Mouse (Mus musculus): ENCODE measurements at regions not wholly inside any gene's neighbourhood (a gene's known extent, or its start where the extent isn't known, plus 50 kb on each side); places are given as distances from the start of the nearest gene placed in this dataset.

DNA sequence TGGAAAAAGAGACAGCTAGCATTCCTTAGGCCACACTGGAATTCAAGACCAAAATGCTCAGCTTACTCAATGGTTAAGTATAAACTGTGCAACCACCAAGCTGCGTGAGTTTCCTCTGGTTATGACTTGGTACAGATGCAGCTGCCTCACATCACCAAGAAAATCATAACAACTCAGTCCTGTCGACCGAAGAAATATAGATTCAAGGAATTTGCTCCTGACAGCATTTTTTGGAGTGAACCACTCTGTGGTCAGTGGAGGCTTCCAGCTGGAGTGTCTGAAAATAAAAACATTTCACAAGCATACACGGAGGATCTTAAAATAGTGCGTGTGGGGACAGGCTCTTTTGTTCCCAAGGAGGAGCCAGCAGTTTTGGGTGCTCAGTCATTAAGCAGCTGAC is 253.8 kb downstream of the Bckdhb start:
- DNase-seq (ENCODE audit: low spot score in 2 of 2) = no peak

DNA sequence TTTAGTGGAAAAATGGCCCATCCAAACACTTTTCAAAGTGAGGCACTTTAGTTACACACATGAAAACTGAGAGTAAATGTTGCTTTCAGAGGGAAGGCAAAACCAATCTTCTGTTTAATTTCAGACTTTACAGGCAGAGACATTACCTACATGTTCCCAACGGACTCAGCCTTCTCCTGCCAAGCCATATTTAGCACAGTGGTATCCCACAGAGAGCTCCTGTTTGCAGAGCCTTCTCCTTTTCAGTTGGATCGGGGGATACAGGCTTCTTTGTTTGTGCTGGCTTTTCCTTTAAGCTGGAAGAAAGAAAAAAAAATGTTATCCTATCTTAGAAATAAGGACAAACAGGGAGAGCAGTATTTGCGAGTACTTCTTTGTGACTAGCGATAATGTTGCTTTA is 254.3 kb downstream of the Bckdhb start:
- no peak for DNase-seq (ENCODE audit: low spot score in 2 of 2)

DNA sequence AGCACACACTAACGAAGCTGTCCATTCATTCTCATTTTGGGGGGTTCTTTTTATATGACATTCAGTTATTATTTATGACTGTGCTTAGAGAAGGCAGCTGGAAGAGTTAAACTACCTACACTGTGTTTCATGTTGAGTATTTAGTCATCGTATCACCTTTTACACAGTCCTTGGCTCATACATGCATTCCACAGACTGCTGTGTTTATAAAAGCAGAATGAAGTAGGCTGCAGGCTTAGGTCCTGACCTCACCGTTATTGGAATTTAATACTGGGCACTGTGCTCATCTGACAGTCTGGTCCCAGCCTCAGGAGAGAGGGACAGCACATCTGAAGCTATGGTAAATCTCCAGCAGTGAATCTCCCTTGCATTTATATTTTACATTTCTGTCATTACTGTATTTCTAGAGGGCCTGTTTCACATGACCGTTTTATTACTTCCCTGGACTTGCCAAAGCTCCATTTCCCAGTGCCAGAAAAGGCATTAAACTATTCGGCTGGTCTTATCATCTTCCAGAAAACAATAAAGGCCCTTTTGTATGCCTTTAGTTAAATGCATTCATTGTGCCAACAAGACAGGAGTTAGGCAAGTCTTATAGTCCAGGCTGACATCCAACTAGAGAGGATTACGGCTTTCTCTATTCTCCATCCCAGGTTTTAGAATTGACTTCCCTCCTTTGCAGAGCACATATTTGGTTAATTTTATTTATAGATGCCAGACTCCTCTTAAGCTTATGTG is 258.9 kb downstream of the Bckdhb start:
- DNase-seq (ENCODE audit: low spot score in 2 of 2) = no peak

DNA sequence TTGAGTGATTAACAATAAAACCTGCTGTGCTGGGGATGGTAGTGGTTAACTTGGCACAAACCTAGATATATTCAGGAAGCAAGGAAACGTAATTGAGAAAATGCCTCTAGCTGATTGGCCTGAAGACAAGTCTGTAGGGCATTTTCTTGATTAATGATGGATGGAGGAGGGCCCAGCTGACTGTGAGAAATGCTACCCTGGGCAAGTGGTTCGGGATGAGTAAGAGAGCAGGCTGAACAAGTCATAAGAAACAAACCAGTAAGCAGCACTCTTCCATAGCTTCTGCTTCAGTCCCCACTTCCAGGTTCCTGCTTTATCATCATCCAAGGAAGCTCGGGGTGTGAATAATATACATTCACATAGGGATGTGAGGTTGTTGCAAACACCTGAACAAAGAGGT is 262.6 kb downstream of the Bckdhb start:
- DNase-seq (ENCODE audit: low spot score in 2 of 2) = no peak

DNA sequence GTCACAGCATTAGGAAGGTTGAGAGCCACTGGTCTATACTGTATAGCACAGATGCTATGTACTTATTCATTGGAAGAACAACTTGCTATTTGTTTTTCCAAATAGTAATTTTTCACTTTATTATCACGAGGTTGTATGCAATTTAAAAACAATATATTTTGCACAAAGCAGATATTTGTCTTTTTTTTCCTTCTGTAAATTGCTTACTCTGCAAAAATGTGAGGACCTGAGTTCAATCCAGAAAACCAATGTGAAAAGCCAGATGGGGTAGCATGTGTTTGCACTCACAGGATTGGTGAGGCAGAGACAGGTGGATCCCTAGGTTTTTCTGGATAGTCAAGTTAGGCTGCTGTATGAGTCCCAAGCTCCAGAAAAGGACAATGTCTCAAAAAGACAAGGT is 268.5 kb downstream of the Bckdhb start:
- no peak for DNase-seq (ENCODE audit: low spot score in 2 of 2)

DNA sequence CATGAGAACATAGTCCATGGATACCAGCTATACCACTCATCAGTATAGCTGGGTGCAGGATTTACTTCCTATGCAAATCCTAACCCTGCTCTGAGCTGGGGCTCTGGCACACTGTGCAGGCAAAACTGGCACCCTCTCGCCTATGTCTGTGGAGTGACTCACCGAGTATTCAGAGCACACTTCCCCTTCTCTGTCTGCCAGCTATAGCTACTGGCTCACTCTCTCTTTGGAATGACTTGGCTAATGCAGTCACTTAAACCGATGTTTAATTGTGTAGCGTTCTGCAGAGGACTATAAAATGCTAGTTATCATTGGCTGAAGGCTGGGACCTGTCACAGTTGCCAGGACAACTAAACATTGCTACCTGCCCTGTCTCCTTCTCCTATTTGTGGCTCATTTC is 269.8 kb downstream of the Bckdhb start:
- DNase-seq (ENCODE audit: low spot score in 2 of 2) = peak; percentile 44 to 50

DNA sequence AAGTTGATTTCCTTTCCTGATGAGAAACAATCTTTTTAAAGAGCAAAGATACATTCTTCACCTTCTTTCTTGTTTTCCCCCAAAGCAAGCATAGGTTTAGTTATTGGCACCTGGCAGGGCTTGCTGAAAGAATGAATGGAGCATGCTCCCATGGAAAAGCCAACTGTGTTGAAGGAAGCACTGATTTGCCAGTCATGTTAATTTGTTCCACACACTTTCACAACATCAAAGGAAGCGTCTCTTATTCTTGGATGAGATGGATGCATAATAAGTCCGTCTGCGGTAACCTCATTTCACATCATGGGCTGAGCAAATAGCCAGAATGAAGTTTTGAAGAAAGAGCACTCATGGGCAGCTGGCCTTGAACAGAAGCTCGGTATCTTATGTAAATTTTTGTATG is 270.4 kb downstream of the Bckdhb start:
- no peak for DNase-seq (ENCODE audit: low spot score in 2 of 2)

DNA sequence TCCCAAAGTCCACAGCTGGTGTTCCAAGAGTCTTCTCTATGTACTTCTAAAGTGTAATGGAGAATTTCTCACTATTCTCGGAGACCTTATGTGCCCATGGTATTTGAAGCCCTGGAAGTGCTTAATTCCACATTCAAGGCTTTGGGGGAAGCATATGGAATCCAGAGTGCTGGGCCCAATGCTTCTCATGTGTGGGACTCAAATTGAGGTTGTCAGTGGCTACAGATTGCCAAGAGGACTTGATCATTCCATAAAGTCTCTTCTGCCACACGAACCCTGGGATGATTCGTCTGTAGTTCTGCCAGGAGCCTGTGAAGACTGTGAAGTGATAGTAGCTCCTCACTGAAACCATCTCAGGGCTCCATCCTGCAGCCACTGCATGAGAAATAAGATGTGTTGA is 275.3 kb downstream of the Bckdhb start:
- DNase-seq (ENCODE audit: low spot score in 2 of 2) = no peak

DNA sequence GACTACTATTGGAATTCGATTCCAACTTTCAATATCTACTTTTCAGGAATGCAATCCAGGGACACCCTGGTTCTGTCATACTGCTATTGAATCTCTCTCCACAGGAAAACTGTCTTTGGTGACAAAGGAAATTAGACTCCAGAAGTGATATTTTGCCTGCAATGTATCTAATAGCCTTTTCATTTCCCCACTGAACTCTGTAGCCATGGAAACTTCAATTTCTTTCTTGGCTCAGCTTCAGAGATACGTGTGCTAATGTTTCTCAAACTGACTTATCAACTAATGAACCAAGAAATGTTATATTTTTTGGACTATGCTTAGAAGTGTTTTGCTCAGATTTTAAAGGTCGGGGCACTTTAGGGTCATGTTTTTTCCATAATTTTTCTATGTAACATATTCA is 279.1 kb downstream of the Bckdhb start:
- no peak for DNase-seq (ENCODE audit: low spot score in 2 of 2)

DNA sequence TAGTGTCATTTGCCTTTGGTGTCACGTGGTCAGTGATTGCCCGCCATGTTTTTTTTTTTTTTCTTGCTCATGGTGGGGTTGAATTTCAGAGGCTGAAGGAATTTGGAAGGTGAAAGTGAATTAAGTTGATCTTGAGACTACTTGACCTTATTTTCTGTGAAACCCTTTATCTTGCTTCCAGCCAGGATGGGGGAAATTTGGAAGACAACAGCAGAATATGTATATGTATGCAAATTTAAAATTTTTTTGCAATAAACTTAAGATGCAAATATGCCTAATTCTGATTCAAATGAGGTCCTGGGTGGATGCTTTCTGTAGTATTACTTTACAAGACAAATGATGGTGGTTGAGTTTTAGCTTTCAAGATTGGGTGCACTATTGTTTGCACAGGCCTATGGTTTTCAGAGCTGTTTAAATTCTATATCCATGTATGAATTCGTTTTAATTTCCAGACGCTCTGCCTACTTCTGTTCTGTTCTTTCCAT is 315.6 kb downstream of the Bckdhb start:
- no peak for DNase-seq (ENCODE audit: low spot score in 2 of 2)

DNA sequence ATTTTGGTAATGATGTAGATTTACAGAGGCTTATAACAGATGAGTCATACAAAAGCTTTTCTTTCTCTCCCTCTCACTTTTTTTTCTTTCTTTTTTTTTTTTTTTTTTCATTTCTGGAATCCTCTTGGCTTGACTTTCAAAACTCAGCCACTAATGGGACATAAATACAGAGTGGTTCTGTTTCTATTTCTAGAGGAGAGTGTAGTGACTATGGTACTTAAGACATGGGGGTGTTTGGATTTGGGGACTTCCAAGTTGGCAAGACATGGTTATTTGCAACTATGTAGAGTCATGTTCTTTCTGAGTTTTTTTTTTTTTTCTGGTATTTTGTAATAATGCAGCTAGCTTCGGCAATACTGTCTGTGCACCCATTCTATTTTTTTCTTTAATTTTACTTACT is 324.8 kb downstream of the Bckdhb start:
- DNase-seq (ENCODE audit: low spot score in 2 of 2) = no peak

DNA sequence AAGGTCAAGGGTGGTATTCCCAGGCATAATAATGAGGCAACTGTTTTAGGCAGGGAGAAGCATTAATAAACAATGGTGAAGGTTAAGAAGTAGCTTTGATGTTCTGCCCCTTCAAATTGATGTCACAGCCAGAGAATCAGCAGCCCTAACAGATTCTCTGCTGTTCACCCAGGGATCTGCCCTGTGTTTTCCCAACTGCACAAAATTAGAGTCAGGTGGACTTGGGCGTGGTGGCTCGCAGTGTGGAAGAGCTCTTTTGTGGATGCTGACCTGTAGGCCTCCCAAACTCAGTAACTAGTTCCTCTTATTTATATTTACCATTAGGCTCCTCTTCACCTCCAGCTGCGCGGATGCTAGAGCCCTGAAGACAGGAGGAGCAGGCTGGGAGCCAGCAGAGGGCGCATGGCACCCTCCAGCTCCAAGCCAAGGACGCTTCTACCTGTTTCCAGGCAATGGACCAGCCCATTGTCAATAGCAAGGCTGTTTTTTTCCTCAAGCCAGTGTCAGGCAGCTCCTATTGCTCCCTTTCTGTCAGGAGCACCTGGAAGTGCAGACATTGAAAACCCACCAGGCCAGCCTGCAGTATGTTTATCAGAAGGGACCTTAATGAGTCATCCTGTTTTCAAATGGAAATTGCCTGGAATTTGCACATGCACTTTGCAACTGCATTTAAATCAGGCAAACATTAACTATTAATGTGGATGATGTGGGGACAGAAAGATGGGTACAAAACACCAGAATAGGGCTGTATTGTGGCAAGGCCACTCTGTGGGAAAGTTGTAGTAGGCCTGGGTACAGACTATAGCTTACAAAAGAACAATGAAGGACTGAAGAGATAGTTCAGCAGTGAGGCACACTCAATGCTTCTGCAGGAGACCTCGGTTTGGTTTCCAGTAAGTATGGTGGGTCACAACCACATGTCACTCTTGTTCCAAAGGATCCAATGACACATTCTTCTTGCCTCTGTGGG is 328.4 kb downstream of the Bckdhb start:
- DNase-seq (ENCODE audit: low spot score in 2 of 2) = peak; percentile 42 to 46

DNA sequence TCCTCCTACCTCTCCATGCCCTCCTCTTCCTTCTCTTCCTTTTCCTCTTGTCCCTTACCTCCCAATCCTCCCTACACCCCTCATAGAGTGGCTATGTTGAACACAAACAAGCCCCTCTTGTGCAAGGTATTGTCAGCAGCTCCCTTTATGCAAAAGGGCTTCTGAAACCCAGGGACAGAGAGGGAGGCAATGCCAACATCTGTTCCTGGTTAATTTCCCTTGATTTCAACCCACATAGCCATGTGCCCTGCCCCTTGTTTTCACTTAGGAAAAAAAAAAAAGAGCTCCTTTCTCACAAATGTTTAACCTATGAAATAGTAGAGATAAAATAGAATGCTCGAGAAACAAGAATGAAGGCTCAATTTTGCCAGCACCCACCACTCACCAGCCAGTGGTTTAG is 333.5 kb downstream of the Bckdhb start:
- no peak for DNase-seq (ENCODE audit: low spot score in 2 of 2)

DNA sequence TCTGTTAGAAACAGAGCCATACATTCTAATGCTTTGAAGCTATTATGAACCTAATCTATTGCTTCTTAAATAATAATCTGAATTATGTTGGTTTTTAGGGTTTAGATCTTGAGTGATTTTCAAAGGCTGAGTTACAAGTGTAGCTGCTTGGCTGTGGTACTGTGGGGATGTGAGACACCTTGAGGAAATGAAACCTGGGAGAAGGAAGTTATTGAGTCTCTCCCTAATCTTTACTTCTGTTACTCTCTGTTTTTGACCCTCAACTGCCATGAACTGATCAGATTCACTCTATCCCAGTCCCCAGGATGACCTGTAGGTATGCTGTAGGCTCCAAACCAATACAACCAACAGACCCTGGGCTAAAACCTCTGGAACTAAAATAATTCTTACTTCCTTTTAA is 334.8 kb downstream of the Bckdhb start:
- DNase-seq (ENCODE audit: low spot score in 2 of 2) = no peak

DNA sequence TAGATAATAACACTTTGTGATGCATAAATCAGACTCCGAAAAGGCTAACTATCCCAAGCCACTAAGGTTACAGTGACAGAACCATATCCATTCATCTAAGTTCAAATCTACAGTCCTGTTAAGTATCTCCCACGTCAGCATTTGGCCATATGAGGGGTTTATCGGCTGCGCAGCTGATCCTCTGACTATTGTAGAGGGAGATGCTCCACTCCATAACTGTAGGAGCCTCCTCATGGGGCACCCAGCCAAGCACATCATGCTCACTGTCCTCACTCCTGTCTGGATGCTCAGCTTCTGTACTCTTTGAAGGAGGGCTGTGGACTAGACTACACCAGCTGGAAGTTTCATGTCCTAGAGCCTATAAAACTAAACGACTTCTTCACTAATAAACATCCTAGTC is 337.2 kb downstream of the Bckdhb start:
- no peak for DNase-seq (ENCODE audit: low spot score in 2 of 2)

DNA sequence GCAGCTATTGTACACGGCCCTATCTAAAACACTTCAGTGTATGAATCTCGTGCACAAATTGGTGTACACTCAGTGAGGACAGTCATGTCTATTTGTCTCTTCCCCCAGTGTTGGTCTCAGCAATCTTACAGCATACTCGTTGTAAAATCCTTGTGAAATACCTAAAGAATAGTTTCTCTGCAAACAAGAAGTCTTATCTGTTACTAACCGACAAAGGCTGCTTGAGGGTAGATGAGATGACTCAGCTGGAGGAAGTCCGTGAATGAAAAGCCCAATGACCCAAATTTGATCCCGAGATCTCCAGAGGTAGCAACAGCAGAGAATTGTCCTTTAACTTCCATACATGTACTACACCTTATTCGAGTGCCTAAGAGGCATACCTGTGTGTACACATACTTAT is 342.0 kb downstream of the Bckdhb start:
- no peak for DNase-seq (ENCODE audit: low spot score in 2 of 2)

DNA sequence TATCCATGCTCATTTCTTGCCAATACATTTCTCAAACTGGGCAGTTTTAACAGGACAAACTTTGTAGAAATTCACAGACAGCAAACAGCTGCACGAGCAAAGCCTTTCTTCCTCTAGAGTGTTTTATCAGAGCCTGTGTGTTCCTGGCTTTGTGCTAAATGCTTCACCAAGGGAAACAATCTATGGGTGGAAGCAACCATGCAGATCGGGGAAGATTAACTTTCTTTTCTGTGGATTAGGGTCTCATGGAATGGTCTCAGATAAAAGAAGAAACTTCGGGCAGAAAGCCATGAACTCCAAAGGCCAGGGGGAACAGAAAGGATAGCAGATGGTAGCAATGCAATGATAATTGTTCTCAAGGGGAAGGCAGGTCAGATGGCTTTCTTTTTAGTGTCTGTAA is 349.7 kb downstream of the Bckdhb start:
- no peak for DNase-seq (ENCODE audit: low spot score in 2 of 2)

DNA sequence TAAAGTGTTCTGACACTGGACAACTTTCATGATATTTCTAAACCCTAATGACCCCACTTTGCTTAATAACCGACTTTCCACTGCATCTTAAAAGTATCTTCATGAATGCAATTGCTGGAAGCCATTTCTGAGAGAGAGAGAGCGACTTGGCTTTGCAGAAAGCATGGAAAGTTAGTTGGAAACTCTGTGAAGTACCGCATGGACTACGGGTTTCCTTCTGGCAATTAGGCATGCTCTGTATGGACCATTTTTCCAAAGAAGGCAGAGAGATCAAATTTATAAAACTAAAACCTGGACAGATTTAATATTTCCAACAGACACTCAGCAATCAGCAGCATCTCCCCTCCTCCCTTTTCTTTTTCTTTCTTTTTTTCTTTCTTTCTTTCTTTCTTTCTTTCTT is 353.4 kb downstream of the Bckdhb start:
- no peak for DNase-seq (ENCODE audit: low spot score in 2 of 2)

DNA sequence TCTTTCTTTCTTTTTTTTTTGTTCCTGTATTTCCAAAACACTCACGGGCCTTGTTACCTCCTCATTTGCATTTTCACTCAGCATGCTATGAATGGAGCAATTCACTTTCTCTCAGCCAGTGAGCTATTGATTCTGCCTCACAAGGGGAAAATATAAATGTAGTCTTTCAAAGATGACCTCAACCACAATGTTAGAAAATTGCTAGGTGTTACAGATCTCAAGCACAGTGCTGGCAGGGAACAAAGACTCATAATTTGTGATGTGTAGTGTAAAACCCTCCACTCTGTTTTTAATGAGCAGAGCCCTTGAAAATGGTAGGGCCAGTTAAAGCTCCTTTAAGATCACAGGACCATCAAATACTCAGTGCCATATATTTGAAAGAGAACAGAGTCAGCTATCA is 353.8 kb downstream of the Bckdhb start:
- DNase-seq (ENCODE audit: low spot score in 2 of 2) = no peak

DNA sequence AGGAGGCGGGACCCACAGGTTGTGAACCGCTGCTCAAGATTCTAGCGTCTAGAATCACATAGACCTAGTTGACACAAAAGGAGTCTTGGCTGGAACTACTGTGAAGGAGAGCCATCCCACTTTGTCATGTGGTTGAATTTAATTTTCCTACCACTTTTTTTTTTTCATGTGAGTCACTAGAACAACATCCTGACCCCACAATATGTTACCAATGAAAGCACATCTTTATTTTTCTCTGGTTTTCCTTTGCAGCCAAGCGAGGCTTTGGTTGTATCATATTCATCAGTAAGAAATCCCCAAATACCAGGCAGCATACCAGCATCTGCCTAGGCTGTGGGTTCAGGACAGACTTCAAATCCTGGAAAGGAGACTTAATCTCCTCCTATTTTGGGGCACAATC is 356.0 kb downstream of the Bckdhb start:
- no peak for DNase-seq (ENCODE audit: low spot score in 2 of 2)

DNA sequence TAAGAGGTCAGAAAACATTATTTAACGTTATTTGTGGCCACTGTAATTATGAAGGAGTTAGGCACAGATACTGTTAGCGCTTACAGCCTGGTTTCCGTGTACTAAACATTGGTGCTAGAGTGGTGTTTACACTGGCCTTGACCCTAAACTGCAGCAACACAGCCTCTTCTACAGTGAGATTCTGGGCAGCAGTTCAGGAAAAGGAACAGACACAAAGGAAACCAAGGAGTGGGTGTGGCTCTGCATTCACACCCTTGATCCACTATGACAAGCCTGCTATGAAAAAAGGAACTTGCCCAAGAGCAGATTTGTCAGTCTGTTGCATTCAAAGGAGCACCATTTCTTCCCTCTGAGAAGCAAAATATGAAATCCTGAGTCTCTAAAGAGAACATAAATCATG is 356.7 kb downstream of the Bckdhb start:
- DNase-seq (ENCODE audit: low spot score in 2 of 2) = peak in 1 of 2 experiments; percentile 31

DNA sequence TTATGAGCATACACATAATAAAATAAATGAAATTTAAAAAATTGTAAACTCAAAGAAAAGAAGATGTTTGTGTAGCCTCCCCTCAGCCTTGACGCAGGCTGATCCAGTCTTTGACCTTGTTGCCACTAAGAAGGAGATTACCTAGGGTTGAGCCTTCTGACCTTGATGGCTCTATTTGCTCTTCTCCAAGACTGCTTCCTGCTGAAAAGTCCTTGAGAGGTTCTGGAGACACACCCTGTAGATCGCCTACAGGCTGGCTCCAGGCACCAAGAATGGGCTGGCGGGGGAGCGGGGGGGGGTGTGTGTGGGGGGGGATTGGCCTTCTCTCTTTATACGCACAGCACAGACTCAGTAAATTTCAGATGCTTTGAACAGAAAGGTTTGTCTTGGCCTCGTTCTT is 358.4 kb downstream of the Bckdhb start:
- DNase-seq (ENCODE audit: low spot score in 2 of 2) = no peak

DNA sequence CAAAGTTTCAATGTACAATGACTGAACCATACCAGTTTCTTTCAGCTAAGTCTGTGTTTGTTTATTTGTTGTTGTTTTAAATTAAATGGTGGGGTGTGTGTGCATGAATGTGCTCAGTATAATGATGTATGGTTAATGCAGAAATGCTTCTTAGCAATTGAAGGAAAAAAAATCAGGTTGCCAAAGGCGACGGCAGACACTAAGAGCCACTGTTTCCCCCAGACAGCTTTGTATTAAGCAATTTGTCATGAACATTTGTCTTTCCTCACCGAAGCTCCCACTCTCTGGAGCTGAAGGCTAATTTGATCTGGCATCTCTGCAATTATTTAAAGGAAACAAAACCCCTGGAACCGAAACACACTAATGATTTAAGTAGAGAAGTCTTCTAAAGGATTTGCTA is 360.7 kb downstream of the Bckdhb start:
- no peak for DNase-seq (ENCODE audit: low spot score in 2 of 2)

All from right cerebral cortex, postnatal 10 days (tissue).